Mouse (Mus musculus): ENCODE results near the gene Slc16a8. TPM values are rescaled to one million over a fixed set of nuclear protein-coding genes. Genes with fewer than 3 reads are reported as not detected.

The Slc16a8 gene
- polyA plus RNA-seq (2012; rRNA removed) (not detected in 2 replicates), polyA plus RNA-seq (2014; fragmentation: Nextera tagmentation; extraction: Ambion mirVana) (not detected in 2 replicates)

DNA sequence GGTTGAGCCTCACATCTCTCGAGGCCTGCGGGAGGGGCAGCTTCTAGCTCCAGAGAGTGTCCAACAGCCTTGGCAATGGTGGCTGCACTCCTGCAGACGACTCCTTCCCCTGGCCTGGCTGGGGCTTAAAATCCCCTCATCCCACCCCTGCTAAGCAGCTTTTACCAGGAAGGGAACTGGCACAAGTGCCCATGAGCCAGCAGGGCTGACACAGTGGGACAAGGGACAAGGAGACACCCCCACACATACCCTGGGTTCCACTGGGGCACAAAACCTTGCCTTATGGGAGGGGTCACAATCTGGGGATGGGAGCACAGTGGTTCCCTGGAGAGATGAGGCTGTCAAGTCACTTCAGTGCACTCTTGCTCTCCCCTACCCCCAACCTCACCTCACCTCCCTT, at the start of gene Slc16a8:
TSS of gene Slc16a8 (minus strand) at position 101 of the 400 bp plus-strand sequence.
- Histone ChIP-seq H3K4me2 (ENCODE audit: low read depth) (no peak within 1 kb of the TSS), H3K27ac (no peak within 1 kb of the TSS), H3K4me3 (ENCODE audit: insufficient read depth in 1 of 2, low read depth in 2 of 2, low read length in 2 of 2) (no peak within 1 kb of the TSS), H3K9ac (replicated peaks) (no peak within 1 kb of the TSS), H3K9me3 (ENCODE audit: control insufficient read depth, low read length) (no peaks in the 10 kb centered on the region), H3K4me1 (replicated peaks; ENCODE audit: control insufficient read depth in 2 of 2, insufficient read depth in 2 of 2, low read length in 1 of 2) (no peaks in the 10 kb centered on the region), H3K27me3 (ENCODE audit: control insufficient read depth, insufficient read depth, low read length) (peaks cover 43% of the 10 kb centered on the region), H3K36me3 (replicated peaks; ENCODE audit: control insufficient read depth, insufficient read depth, low read depth) (no peaks in the 10 kb centered on the region)
- TF ChIP-seq EP300 (IDR thresholded peaks at IDR 0.05; ENCODE audit: low read depth), result no peak
- no peak for TF ChIP-seq CTCF (IDR thresholded peaks at IDR 0.05; ENCODE audit: low read depth)
- DNase-seq (ENCODE audit: low read depth in 3 of 3, low spot score in 3 of 3) (no peak), ATAC-seq (ENCODE audit: insufficient read depth) (no peak)
- 22% methylated on average over 3 of the region's 3 CpGs for WGBS (ENCODE audit: insufficient replicate concordance)

DNA sequence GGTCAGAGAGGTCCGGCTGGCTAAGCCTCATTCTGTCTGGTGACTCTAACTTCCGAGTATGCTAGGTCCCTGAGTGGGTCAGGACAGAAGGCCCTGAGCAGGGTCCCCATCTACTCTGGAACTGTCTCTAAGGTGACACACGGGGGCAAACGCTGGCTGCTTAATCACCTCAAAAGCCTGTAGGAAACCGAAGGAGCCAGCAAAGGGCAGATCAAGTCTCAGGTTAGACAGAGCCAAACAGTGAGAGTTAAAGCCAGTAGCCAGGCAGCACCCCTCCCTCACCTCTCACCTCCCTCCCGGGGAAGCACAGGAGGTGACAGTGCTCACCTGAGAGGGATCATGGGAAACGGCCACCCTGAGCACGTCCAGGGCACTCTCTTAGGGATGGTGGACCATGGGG, 49.2 kb upstream of the Slc16a8 start:
- Histone ChIP-seq H3K27me3 (ENCODE audit: control insufficient read depth, insufficient read depth, low read length) (no peaks in the 10 kb centered on the region), H3K4me2 (ENCODE audit: low read depth) (no peak overlapping the region), H3K9me3 (ENCODE audit: control insufficient read depth, low read length) (no peaks in the 10 kb centered on the region), H3K4me3 (ENCODE audit: insufficient read depth in 1 of 2, low read depth in 2 of 2, low read length in 2 of 2) (no peak overlapping the region), H3K9ac (replicated peaks) (no peak overlapping the region), H3K4me1 (replicated peaks; ENCODE audit: control insufficient read depth in 2 of 2, insufficient read depth in 2 of 2, low read length in 1 of 2) (no peaks in the 10 kb centered on the region), H3K27ac (no peak overlapping the region), H3K36me3 (replicated peaks; ENCODE audit: control insufficient read depth, insufficient read depth, low read depth) (no peaks in the 10 kb centered on the region)
- DNase-seq (ENCODE audit: low read depth in 3 of 3, low spot score in 3 of 3) (no peak), ATAC-seq (ENCODE audit: insufficient read depth) (no peak)
- WGBS (ENCODE audit: insufficient replicate concordance), result 72% methylated on average over 8 of the region's 8 CpGs
- TF ChIP-seq CTCF (IDR thresholded peaks at IDR 0.05; ENCODE audit: low read depth), result no peak
- TF ChIP-seq EP300 (IDR thresholded peaks at IDR 0.05; ENCODE audit: low read depth), result no peak

DNA sequence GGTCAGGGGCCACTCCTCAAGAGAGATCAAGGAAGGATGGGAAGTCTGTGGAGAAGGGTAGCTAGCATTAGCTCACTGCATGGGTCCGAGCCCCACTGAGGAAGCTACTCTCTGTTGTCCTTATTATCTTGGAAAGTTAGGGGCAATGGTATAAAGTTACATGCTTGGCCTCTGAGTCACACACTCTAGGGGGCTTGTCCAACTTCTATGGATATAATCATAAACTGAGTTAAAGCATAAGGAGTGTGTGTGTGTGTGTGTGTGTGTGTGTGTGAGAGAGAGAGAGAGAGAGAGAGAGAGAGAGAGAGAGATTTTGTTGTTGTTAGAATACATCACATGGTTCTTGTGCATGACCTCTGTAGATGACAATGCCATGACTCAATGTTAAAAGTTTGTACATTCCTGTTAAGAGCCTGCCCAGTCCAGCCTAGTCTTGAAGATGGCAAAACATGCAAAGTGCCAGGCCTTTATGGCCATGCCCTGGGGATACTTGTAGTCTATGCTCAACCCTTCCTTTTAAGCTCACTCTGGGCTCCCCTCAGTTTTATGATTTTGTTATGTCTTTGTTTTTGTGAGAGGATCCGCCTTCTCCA, 45.1 kb upstream of the Slc16a8 start:
- Histone ChIP-seq H3K27me3 (ENCODE audit: control insufficient read depth, insufficient read depth, low read length) (no peaks in the 10 kb centered on the region), H3K9me3 (ENCODE audit: control insufficient read depth, low read length) (no peaks in the 10 kb centered on the region), H3K9ac (replicated peaks) (no peak overlapping the region), H3K4me3 (ENCODE audit: insufficient read depth in 1 of 2, low read depth in 2 of 2, low read length in 2 of 2) (no peak overlapping the region), H3K36me3 (replicated peaks; ENCODE audit: control insufficient read depth, insufficient read depth, low read depth) (no peaks in the 10 kb centered on the region), H3K27ac (no peak overlapping the region), H3K4me2 (ENCODE audit: low read depth) (no peak overlapping the region), H3K4me1 (replicated peaks; ENCODE audit: control insufficient read depth in 2 of 2, insufficient read depth in 2 of 2, low read length in 1 of 2) (no peaks in the 10 kb centered on the region)
- 50% methylated on average over 2 of the region's 2 CpGs for WGBS (ENCODE audit: insufficient replicate concordance)
- DNase-seq (ENCODE audit: low read depth in 3 of 3, low spot score in 3 of 3) (no peak), ATAC-seq (ENCODE audit: insufficient read depth) (no peak)
- TF ChIP-seq EP300 (IDR thresholded peaks at IDR 0.05; ENCODE audit: low read depth) (no peak), CTCF (IDR thresholded peaks at IDR 0.05; ENCODE audit: low read depth) (no peak)

DNA sequence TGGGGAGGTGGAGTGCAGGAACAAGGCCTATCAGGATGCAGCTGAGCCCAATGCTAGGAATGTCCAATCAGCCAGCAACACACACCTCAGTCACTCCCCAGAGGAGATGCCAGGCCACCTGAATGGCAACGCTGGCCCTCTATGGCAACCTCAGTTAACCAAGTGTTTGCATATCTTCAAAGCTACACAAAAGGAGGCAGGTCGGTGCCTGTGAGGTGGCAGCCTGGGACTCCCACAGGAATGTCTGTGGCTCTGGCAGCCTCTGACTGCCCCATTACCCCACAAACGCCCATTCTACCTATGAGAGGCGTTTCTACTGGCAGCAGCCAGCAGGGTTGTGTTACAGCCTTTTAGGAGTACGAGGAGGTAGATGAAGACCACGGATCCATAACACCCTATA, 44.0 kb upstream of the Slc16a8 start:
- TF ChIP-seq CTCF (IDR thresholded peaks at IDR 0.05; ENCODE audit: low read depth) (no peak), EP300 (IDR thresholded peaks at IDR 0.05; ENCODE audit: low read depth) (no peak)
- WGBS (ENCODE audit: insufficient replicate concordance), result 60% methylated on average over 6 of the region's 6 CpGs
- DNase-seq (ENCODE audit: low read depth in 3 of 3, low spot score in 3 of 3), result no peak

DNA sequence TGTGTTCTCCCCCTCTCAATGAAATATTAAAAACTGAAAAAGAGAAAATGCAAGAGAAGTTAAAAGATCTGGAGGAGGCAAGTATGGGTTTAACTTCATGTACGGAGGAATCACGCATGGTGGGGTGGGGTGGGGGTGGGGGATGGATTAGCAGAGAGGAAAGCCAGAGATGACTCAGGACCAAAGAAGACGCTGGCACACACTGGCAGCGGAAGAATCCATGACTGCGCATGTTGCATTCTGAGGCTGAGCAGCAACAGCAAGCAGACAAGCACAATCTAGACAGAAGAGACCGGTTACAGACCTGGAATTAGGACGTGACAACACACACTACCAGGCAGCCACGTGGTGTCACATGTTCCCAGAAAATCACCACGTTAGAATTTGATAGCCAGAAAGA, 38.2 kb upstream of the Slc16a8 start:
- Histone ChIP-seq H3K27me3 (ENCODE audit: control insufficient read depth, insufficient read depth, low read length) (no peaks in the 10 kb centered on the region), H3K4me2 (ENCODE audit: low read depth) (no peak overlapping the region), H3K27ac (no peak overlapping the region), H3K9ac (replicated peaks) (no peak overlapping the region), H3K4me3 (ENCODE audit: insufficient read depth in 1 of 2, low read depth in 2 of 2, low read length in 2 of 2) (no peak overlapping the region), H3K4me1 (replicated peaks; ENCODE audit: control insufficient read depth in 2 of 2, insufficient read depth in 2 of 2, low read length in 1 of 2) (no peaks in the 10 kb centered on the region), H3K9me3 (ENCODE audit: control insufficient read depth, low read length) (no peaks in the 10 kb centered on the region), H3K36me3 (replicated peaks; ENCODE audit: control insufficient read depth, insufficient read depth, low read depth) (no peaks in the 10 kb centered on the region)
- no peak for DNase-seq (ENCODE audit: low read depth in 3 of 3, low spot score in 3 of 3)
- TF ChIP-seq CTCF (IDR thresholded peaks at IDR 0.05; ENCODE audit: low read depth) (no peak), EP300 (IDR thresholded peaks at IDR 0.05; ENCODE audit: low read depth) (no peak)
- no peak for ATAC-seq (ENCODE audit: insufficient read depth)
- WGBS (ENCODE audit: insufficient replicate concordance), result 77% methylated on average over 9 of the region's 9 CpGs

More for the DNA sequence above, 44.0 kb upstream of the Slc16a8 start:
- Histone ChIP-seq H3K4me2 (ENCODE audit: low read depth) (no peak overlapping the region), H3K36me3 (replicated peaks; ENCODE audit: control insufficient read depth, insufficient read depth, low read depth) (no peaks in the 10 kb centered on the region), H3K27ac (no peak overlapping the region), H3K4me3 (ENCODE audit: insufficient read depth in 1 of 2, low read depth in 2 of 2, low read length in 2 of 2) (no peak overlapping the region), H3K27me3 (ENCODE audit: control insufficient read depth, insufficient read depth, low read length) (no peaks in the 10 kb centered on the region), H3K9ac (replicated peaks) (no peak overlapping the region), H3K4me1 (replicated peaks; ENCODE audit: control insufficient read depth in 2 of 2, insufficient read depth in 2 of 2, low read length in 1 of 2) (no peaks in the 10 kb centered on the region), H3K9me3 (ENCODE audit: control insufficient read depth, low read length) (no peaks in the 10 kb centered on the region)
- ATAC-seq (ENCODE audit: insufficient read depth), result no peak
